Mouse (Mus musculus): ENCODE measurements around the gene Kcnk12. TPM values are rescaled to one million over a fixed set of nuclear protein-coding genes. Genes with fewer than 3 reads are reported as not detected.

Kcnk12 gene
- total and polyA plus RNA-seq, 3 experiments: not detected

- in situ Hi-C loops (cut with MboI; ENCODE audit: low pct_ligation_motif_present, low pct_unique_long_range_greater_than_20kb, low sequenced_read_pairs): no loop called here
- H3K9ac ChIP-seq (ENCODE audit: insufficient read depth, low read depth): no peak overlapping the region
- no peak for TF ChIP-seq ZKSCAN1 (IDR thresholded peaks at IDR 0.05; ENCODE audit: borderline replicate concordance, low read depth, low read length)
- no peak for TF ChIP-seq EP300 (IDR thresholded peaks at IDR 0.05; ENCODE audit: low read length)
- TF ChIP-seq USF1 (IDR thresholded peaks at IDR 0.05; ENCODE audit: low read depth, low read length): no peak
- no peak for TF ChIP-seq POLR2A (IDR thresholded peaks at IDR 0.05; ENCODE audit: low read depth, low read length)
- TF ChIP-seq USF2 (conservative IDR thresholded peaks at IDR 0.05; ENCODE audit: low read depth, low read length): no peak
- TF ChIP-seq RCOR1 (conservative IDR thresholded peaks at IDR 0.05; ENCODE audit: low read depth, low read length): no peak
- no peak for TF ChIP-seq SIN3A (IDR thresholded peaks at IDR 0.05; ENCODE audit: low read length)
- no peak for TF ChIP-seq JUND (conservative IDR thresholded peaks at IDR 0.05; ENCODE audit: low read depth, low read length)
- no peak overlapping the region for H3K27ac ChIP-seq (ENCODE audit: insufficient read depth, low read depth)
- peaks cover 0 to 9% of the 10 kb centered on the region in 2 experiments; a peak in 1 of 4 replicates for H3K4me1 ChIP-seq (ENCODE audit: control insufficient read depth in 1 of 2, insufficient read depth in 2 of 2)
- no peak overlapping the region for H3K4me2 ChIP-seq (ENCODE audit: insufficient read depth, low read depth, poor library complexity, severe bottlenecking)
- H3K4me3 ChIP-seq (replicated peaks in 1 of 3; ENCODE audit: low read depth in 2 of 3, low read length in 2 of 3, poor library complexity in 1 of 3): no peak overlapping the region
- H3K36me3 ChIP-seq (replicated peaks in 1 of 2; ENCODE audit: control insufficient read depth in 1 of 2, insufficient read depth in 1 of 2, low read length in 1 of 2): no peaks in the 10 kb centered on the region
- H3K9me3 ChIP-seq (replicated peaks; ENCODE audit: low read length): peaks cover 21% of the 10 kb centered on the region
- dilution Hi-C loops (cut with MboI; ENCODE audit: extremely low pct_ligation_motif_present, extremely low pct_unique_long_range_greater_than_20kb, low sequenced_read_pairs): no loop called here
- no peak for DNase-seq (ENCODE audit: extremely low read depth)
- no peaks in the 10 kb centered on the region for H3K79me2 ChIP-seq (replicated peaks; ENCODE audit: control insufficient read depth, extremely low read depth, insufficient read depth, poor library complexity, severe bottlenecking)
- no peaks in the 10 kb centered on the region for H3K27me3 ChIP-seq (replicated peaks)
These were observed 3.0 kb downstream of the Kcnk12 start for GRCm38 (mm10) chr17:87794801-87795200.

GRCm38 (mm10) chr17:87793331-87793730 lies 4.5 kb downstream of the Kcnk12 start:
- dilution Hi-C loops (cut with MboI; ENCODE audit: extremely low pct_ligation_motif_present, extremely low pct_unique_long_range_greater_than_20kb, low sequenced_read_pairs) (no loop called here), in situ Hi-C loops (cut with MboI; ENCODE audit: low pct_ligation_motif_present, low pct_unique_long_range_greater_than_20kb, low sequenced_read_pairs) (no loop called here)
- Histone ChIP-seq H3K36me3 (replicated peaks in 1 of 2; ENCODE audit: control insufficient read depth in 1 of 2, insufficient read depth in 1 of 2, low read length in 1 of 2) (no peaks in the 10 kb centered on the region), H3K4me1 (ENCODE audit: control insufficient read depth in 1 of 2, insufficient read depth in 2 of 2) (peaks cover 0 to 9% of the 10 kb centered on the region in 2 experiments; a peak in 1 of 4 replicates), H3K27me3 (replicated peaks) (no peaks in the 10 kb centered on the region), H3K27ac (ENCODE audit: insufficient read depth, low read depth) (no peak overlapping the region), H3K79me2 (replicated peaks; ENCODE audit: control insufficient read depth, extremely low read depth, insufficient read depth, poor library complexity, severe bottlenecking) (no peaks in the 10 kb centered on the region), H3K9ac (ENCODE audit: insufficient read depth, low read depth) (no peak overlapping the region), H3K4me3 (replicated peaks in 1 of 3; ENCODE audit: low read depth in 2 of 3, low read length in 2 of 3, poor library complexity in 1 of 3) (no peak overlapping the region), H3K9me3 (replicated peaks; ENCODE audit: low read length) (peaks cover 16% of the 10 kb centered on the region), H3K4me2 (ENCODE audit: insufficient read depth, low read depth, poor library complexity, severe bottlenecking) (no peak overlapping the region)
- TF ChIP-seq TCF12 (IDR thresholded peaks at IDR 0.05; ENCODE audit: low read depth, low read length) (no peak), TBP (conservative IDR thresholded peaks at IDR 0.05; ENCODE audit: low read depth, low read length) (no peak), JUN (IDR thresholded peaks at IDR 0.05; ENCODE audit: insufficient read depth, low read depth, low read length) (no peak), UBTF (IDR thresholded peaks at IDR 0.05; ENCODE audit: low read depth, low read length) (no peak), ZNF384 (IDR thresholded peaks at IDR 0.05; ENCODE audit: low read depth, low read length) (no peak), KAT2A (IDR thresholded peaks at IDR 0.05; ENCODE audit: insufficient replicate concordance, low read length) (no peak), GABPA (IDR thresholded peaks at IDR 0.05; ENCODE audit: insufficient replicate concordance, low read depth, low read length) (no peak), E2F4 (IDR thresholded peaks at IDR 0.05; ENCODE audit: insufficient replicate concordance, low read depth, low read length) (no peak), ELF1 (IDR thresholded peaks at IDR 0.05; ENCODE audit: low read depth, low read length) (no peak), NELFE (IDR thresholded peaks at IDR 0.05; ENCODE audit: low read depth, low read length) (no peak)
- DNase-seq (ENCODE audit: extremely low read depth): no peak
